In genomic region chr3:105090981-105091380, GRCm38 (mm10) we compare ENCODE assay signal across 8 mouse cellular contexts. TPM values are rescaled to one million over a fixed set of nuclear protein-coding genes. Genes with fewer than 3 reads are reported as not detected.
A peak's percentile ranks its signal among the peaks of the same experiment; 100 is the strongest.
DNase-seq lines count a peak whose midpoint lies in the region; ATAC-seq and TF ChIP-seq lines count a peak whose summit lies in the region.

No protein-coding gene starts in this region.

- H3K27ac ChIP-seq in kidney, embryonic 15.5 days: no peak overlapping the region
- no peak overlapping the region for H3K27ac ChIP-seq in liver, adult 2 months (replicated peaks; ENCODE audit: insufficient read depth, low read depth, low read length)
- no peak overlapping the region for H3K27ac ChIP-seq in stomach, embryonic 14.5 days (ENCODE audit: low read length)

- H3K9me3 ChIP-seq in kidney, embryonic 15.5 days (replicated peaks): no peaks in the 10 kb centered on the region
- no peaks in the 10 kb centered on the region for H3K9me3 ChIP-seq in stomach, embryonic 14.5 days (ENCODE audit: control insufficient read depth, low read depth, low read length)

- peak; percentile 9 for DNase-seq in CD4-positive, CD25-positive, alpha-beta regulatory T cell, adult 2 months (ENCODE audit: low read depth, low spot score)
- peak; percentile 22 to 23 for DNase-seq in cerebellum, postnatal 36 days
- peak; percentile 34 for DNase-seq in gastrocnemius, postnatal 14 days
- DNase-seq in liver, adult 2 months (ENCODE audit: extremely low read depth, low read depth, low spot score): no peak

- peak; percentile 35 for TF ChIP-seq CTCF in C2C12 (IDR thresholded peaks at IDR 0.05; ENCODE audit: control insufficient read depth, insufficient read depth, insufficient read length)
- peak; percentile 59 for TF ChIP-seq CTCF in liver, adult 2 months (IDR thresholded peaks at IDR 0.05; ENCODE audit: low read depth, low read length)

- intact Hi-C loops in gastrocnemius, postnatal 14 days (cut with DNase I; ENCODE audit: low total_unique reads): no loop called here

- ATAC-seq in CD4-positive, CD25-positive, alpha-beta regulatory T cell, adult 4 months: no peak
- ATAC-seq in kidney, embryonic 15.5 days (replicated peaks; ENCODE audit: low FRiP score): peak; percentile 50; the same call in 1 of the 2 replicates
- ATAC-seq in stomach, embryonic 14.5 days (ENCODE audit: insufficient number of reproducible peaks, insufficient read depth, low FRiP score, low read depth): 0 out of 2 replicates have a peak, but pooled peaks have one; percentile 48

- no peak for TF ChIP-seq POLR2A in liver, adult 2 months (IDR thresholded peaks at IDR 0.05; ENCODE audit: extremely low read depth, insufficient read depth, low read length)

- no peaks in the 10 kb centered on the region for H3K36me3 ChIP-seq in C2C12 (ENCODE audit: control insufficient read depth, insufficient read depth)
- H3K36me3 ChIP-seq in kidney, embryonic 15.5 days: no peaks in the 10 kb centered on the region
- H3K36me3 ChIP-seq in liver, adult 2 months (ENCODE audit: control insufficient read depth, insufficient read depth, low read length): no peaks in the 10 kb centered on the region
- no peaks in the 10 kb centered on the region for H3K36me3 ChIP-seq in stomach, embryonic 14.5 days (ENCODE audit: control insufficient read depth, insufficient read depth, low read length)

- H3K4me1 ChIP-seq in kidney, embryonic 15.5 days: peaks cover 16% of the 10 kb centered on the region
- H3K4me1 ChIP-seq in liver, adult 2 months (ENCODE audit: control insufficient read depth, insufficient read depth, low read length): no peaks in the 10 kb centered on the region
- H3K4me1 ChIP-seq in stomach, embryonic 14.5 days (ENCODE audit: control insufficient read depth, insufficient read depth, low read length): no peaks in the 10 kb centered on the region

- H3K4me2 ChIP-seq in kidney, embryonic 15.5 days: no peak overlapping the region
- H3K4me2 ChIP-seq in stomach, embryonic 14.5 days (replicated peaks; ENCODE audit: low read depth, low read length): no peak overlapping the region

- no peak overlapping the region for H3K9ac ChIP-seq in kidney, embryonic 15.5 days
- no peak overlapping the region for H3K9ac ChIP-seq in liver, adult 2 months (ENCODE audit: low read depth, low read length)
- H3K9ac ChIP-seq in stomach, embryonic 14.5 days (replicated peaks; ENCODE audit: low read depth, low read length): no peak overlapping the region

- no peaks in the 10 kb centered on the region for H3K79me2 ChIP-seq in C2C12 (ENCODE audit: control insufficient read depth, insufficient read depth)
- no peaks in the 10 kb centered on the region for H3K79me2 ChIP-seq in liver, adult 2 months (ENCODE audit: control insufficient read depth, insufficient read depth, low read length)

- WGBS in kidney, embryonic 15.5 days: 20% methylated on average over 3 of the region's 3 CpGs
- 18% methylated on average over 3 of the region's 3 CpGs for WGBS in liver, adult 2 months
- WGBS in stomach, embryonic 14.5 days: 37% methylated on average over 3 of the region's 3 CpGs

- H3K4me3 ChIP-seq in C2C12 (ENCODE audit: insufficient read depth, poor library complexity, severe bottlenecking): no peak overlapping the region
- no peak overlapping the region for H3K4me3 ChIP-seq in kidney, embryonic 15.5 days (replicated peaks)
- H3K4me3 ChIP-seq in liver, adult 2 months (ENCODE audit: insufficient read depth, low read depth, low read length): no peak overlapping the region
- no peak overlapping the region for H3K4me3 ChIP-seq in stomach, embryonic 14.5 days (ENCODE audit: low read depth, low read length)

- no peaks in the 10 kb centered on the region for H3K27me3 ChIP-seq in C2C12 (ENCODE audit: control insufficient read depth, insufficient read depth, insufficient read length)
- H3K27me3 ChIP-seq in kidney, embryonic 15.5 days: no peaks in the 10 kb centered on the region
- H3K27me3 ChIP-seq in liver, adult 2 months (ENCODE audit: control insufficient read depth, insufficient read depth, low read length): no peaks in the 10 kb centered on the region
- no peaks in the 10 kb centered on the region for H3K27me3 ChIP-seq in stomach, embryonic 14.5 days (ENCODE audit: control insufficient read depth, insufficient read depth, low read length)

- no peak overlapping the region for H3ac ChIP-seq in C2C12 (ENCODE audit: control insufficient read depth, insufficient read length, low read depth)

- no peaks in the 10 kb centered on the region for H3K79me3 ChIP-seq in C2C12 (ENCODE audit: low read depth)

TF ChIP-seq in C2C12, 6 proteins besides CTCF, POLR2A, EP300 and RAD21:
- TF ChIP-seq USF1 (IDR thresholded peaks at IDR 0.05; ENCODE audit: low read depth) (no peak), MAX (IDR thresholded peaks at IDR 0.05) (no peak), FOSL1 (IDR thresholded peaks at IDR 0.05; ENCODE audit: insufficient read depth, low read length, poor library complexity, severe bottlenecking) (no peak), MYOD1 (IDR thresholded peaks at IDR 0.05; ENCODE audit: control insufficient read depth, insufficient read length, low read depth) (peak; percentile 10), MYOG (IDR thresholded peaks at IDR 0.05; ENCODE audit: control insufficient read depth, extremely low read depth, insufficient read length) (no peak), CEBPB (IDR thresholded peaks at IDR 0.05; ENCODE audit: low read depth) (no peak)

RNA-seq across cellular contexts. Expression of gene 4930564D02Rik, which starts 24.3 kb away (rescaled TPM):
- not detected for polyA plus RNA-seq in CD4-positive, CD25-positive, alpha-beta regulatory T cell, adult 4 months (2017; shearing (Covaris generic))
- polyA plus RNA-seq in C2C12 (2012; fragmentation: generic; extraction: Trizol): not detected
- total RNA-seq in gastrocnemius, postnatal 14 days (2021): not detected
- not detected in 2 replicates for polyA plus RNA-seq in kidney, embryonic 15.5 days (2015; fragmentation: Nextera tagmentation; extraction: Ambion mirVana)
- not detected in 2 replicates for total RNA-seq in liver, adult 2 months (2014; rRNA removed)
- polyA plus RNA-seq in liver, adult 2 months (2012; rRNA removed): not detected in 2 replicates
- not detected in 2 replicates for polyA plus RNA-seq in stomach, embryonic 14.5 days (2014; fragmentation: Nextera tagmentation; extraction: Ambion mirVana)

RNA-seq across cellular contexts. Expression of gene Cttnbp2nl, which starts 38.0 kb away (rescaled TPM):
- under 1 TPM in 1 of 2 experiments, not detected in 1; 0.15 TPM for polyA plus RNA-seq in CD4-positive, CD25-positive, alpha-beta regulatory T cell, adult 4 months (2017; shearing (Covaris generic))
- 11.2 TPM for polyA plus RNA-seq in C2C12 (2012; fragmentation: generic; extraction: Trizol)
- total RNA-seq in gastrocnemius, postnatal 14 days (2021): 10 to 100 TPM in 1 of 2 experiments, 1 to 10 TPM in 1; 7.5 to 13.9 TPM
- 26.4 and 29.4 TPM in 2 replicates for polyA plus RNA-seq in kidney, embryonic 15.5 days (2015; fragmentation: Nextera tagmentation; extraction: Ambion mirVana)
- total RNA-seq in liver, adult 2 months (2014; rRNA removed): 1.8 and 2.2 TPM in 2 replicates
- polyA plus RNA-seq in liver, adult 2 months (2012; rRNA removed): 0.54 and 0.58 TPM in 2 replicates
- 24.3 and 24.8 TPM in 2 replicates for polyA plus RNA-seq in stomach, embryonic 14.5 days (2014; fragmentation: Nextera tagmentation; extraction: Ambion mirVana)
